Mouse (Mus musculus): ENCODE data around the gene Cers3. TPM values are rescaled to one million over a fixed set of nuclear protein-coding genes. Genes with fewer than 3 reads are reported as not detected.

Cers3 gene
- polyA plus RNA-seq, 1 experiment from 2014 or later, result 1.1 TPM

DNA sequence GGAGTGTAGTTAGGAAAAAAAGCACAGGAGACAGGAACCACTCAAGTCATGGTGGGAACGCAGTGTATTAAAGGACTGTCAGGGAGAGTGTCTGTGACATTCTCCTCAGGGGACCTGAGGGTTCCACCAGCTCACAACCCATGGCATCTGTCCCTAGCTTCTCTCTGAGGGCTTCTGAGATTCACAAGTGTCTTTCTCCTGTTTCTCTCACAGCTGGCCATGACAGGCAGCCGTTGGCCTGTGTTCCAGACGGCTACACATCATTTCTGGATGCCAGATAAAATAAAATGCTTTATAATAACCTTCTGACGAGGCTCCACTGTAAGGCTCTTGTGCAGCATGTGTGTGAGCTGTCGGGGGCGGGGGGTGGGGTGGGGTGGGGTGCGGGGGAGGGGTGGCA lies 128.2 kb downstream of the Cers3 start:
- H3K4me1 ChIP-seq (ENCODE audit: control insufficient read depth, insufficient read depth, low read length), result 0 out of 2 replicates have a peak, but pooled peaks cover 4% of the 10 kb centered on the region
- DNase-seq (ENCODE audit: low spot score) (no peak), ATAC-seq (ENCODE audit: insufficient number of reproducible peaks, low FRiP score, low TSS enrichment, low read depth) (peak; percentile 29; the same call in 1 of the 2 replicates)
- 64% methylated on average over 7 of the region's 7 CpGs for WGBS
- H3K9me3 ChIP-seq (ENCODE audit: control insufficient read depth, low read length), result no peaks in the 10 kb centered on the region
- H3K36me3 ChIP-seq (ENCODE audit: control insufficient read depth, insufficient read depth, low read length), result no peaks in the 10 kb centered on the region
- no peaks in the 10 kb centered on the region for H3K27me3 ChIP-seq (ENCODE audit: control insufficient read depth, insufficient read depth, low read length)
- H3K9ac ChIP-seq (ENCODE audit: low read length), result no peak overlapping the region
- no peak overlapping the region for H3K4me3 ChIP-seq (ENCODE audit: low read depth, low read length)
- H3K27ac ChIP-seq (replicated peaks; ENCODE audit: low read depth, low read length), result no peak overlapping the region
- H3K4me2 ChIP-seq (ENCODE audit: low read depth, severe bottlenecking), result no peak overlapping the region

DNA sequence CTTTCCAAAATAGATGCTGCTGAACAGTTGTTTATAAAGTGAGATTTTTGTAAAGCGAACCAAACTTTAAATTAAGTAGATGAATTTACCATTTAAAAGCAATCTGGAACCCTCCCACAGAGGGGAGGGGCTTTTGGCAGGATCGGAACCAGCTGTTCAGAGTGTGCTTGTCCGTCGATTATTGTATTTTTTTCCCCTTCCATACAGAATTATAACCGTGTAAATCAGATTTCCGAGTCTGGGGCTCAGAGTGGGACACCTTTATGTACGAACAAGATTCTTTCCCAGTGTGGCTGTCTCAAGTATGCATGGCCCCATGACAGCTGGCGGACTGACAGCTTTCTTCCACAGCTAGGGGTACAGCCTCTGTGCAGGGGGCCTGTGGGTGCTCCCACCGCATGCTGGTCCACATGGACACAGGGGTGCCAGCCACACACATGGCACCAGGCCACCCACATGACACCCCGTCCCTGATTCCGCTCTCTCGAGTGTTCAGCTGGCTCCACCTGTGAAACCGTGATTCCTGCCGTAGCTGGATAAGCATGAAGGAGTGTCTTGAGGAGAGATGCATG lies 128.7 kb downstream of the Cers3 start:
- no peak for DNase-seq (ENCODE audit: low spot score)
- no peaks in the 10 kb centered on the region for H3K9me3 ChIP-seq (ENCODE audit: control insufficient read depth, low read length)
- H3K9ac ChIP-seq (ENCODE audit: low read length), result no peak overlapping the region
- no peaks in the 10 kb centered on the region for H3K27me3 ChIP-seq (ENCODE audit: control insufficient read depth, insufficient read depth, low read length)
- H3K4me1 ChIP-seq (ENCODE audit: control insufficient read depth, insufficient read depth, low read length), result 0 out of 2 replicates have a peak, but pooled peaks cover 4% of the 10 kb centered on the region
- peak; percentile 17; the same call in 1 of the 2 replicates for ATAC-seq (ENCODE audit: insufficient number of reproducible peaks, low FRiP score, low TSS enrichment, low read depth)
- WGBS, result 88% methylated on average over 14 of the region's 14 CpGs
- H3K4me3 ChIP-seq (ENCODE audit: low read depth, low read length), result no peak overlapping the region
- H3K27ac ChIP-seq (replicated peaks; ENCODE audit: low read depth, low read length), result no peak overlapping the region
- H3K4me2 ChIP-seq (ENCODE audit: low read depth, severe bottlenecking), result no peak overlapping the region
- H3K36me3 ChIP-seq (ENCODE audit: control insufficient read depth, insufficient read depth, low read length), result no peaks in the 10 kb centered on the region

GRCm38 (mm10) chr7:66873235-66873634 lies 129.9 kb downstream of the Cers3 start:
- H3K4me2 ChIP-seq (ENCODE audit: low read depth, severe bottlenecking), result no peak overlapping the region
- H3K4me1 ChIP-seq (ENCODE audit: control insufficient read depth, insufficient read depth, low read length), result 0 out of 2 replicates have a peak, but pooled peaks cover 1% of the 10 kb centered on the region
- no peak overlapping the region for H3K9ac ChIP-seq (ENCODE audit: low read length)
- ATAC-seq (ENCODE audit: insufficient number of reproducible peaks, low FRiP score, low TSS enrichment, low read depth), result no peak
- no peaks in the 10 kb centered on the region for H3K27me3 ChIP-seq (ENCODE audit: control insufficient read depth, insufficient read depth, low read length)
- 67% methylated on average over 2 of the region's 2 CpGs for WGBS
- DNase-seq (ENCODE audit: low spot score), result no peak
- no peaks in the 10 kb centered on the region for H3K9me3 ChIP-seq (ENCODE audit: control insufficient read depth, low read length)
- no peak overlapping the region for H3K27ac ChIP-seq (replicated peaks; ENCODE audit: low read depth, low read length)
- H3K36me3 ChIP-seq (ENCODE audit: control insufficient read depth, insufficient read depth, low read length), result 0 out of 2 replicates have a peak, but pooled peaks cover under 1% of the 10 kb centered on the region
- no peak overlapping the region for H3K4me3 ChIP-seq (ENCODE audit: low read depth, low read length)

Other genes starting within 250 kb of the Cers3 start
- 17.7 and 20.5 TPM in 2 replicates for gene Asb7, start 53.9 kb upstream of the Cers3 start, polyA plus RNA-seq (2014; fragmentation: Nextera tagmentation; extraction: Ambion mirVana)
- gene Lins1, start 53.6 kb upstream of the Cers3 start, polyA plus RNA-seq (2014; fragmentation: Nextera tagmentation; extraction: Ambion mirVana), result 24.5 and 28.2 TPM in 2 replicates
- gene Adamts17, start 96.2 kb downstream of the Cers3 start, polyA plus RNA-seq (2014; fragmentation: Nextera tagmentation; extraction: Ambion mirVana), result 7.7 and 8.4 TPM in 2 replicates